Mouse (Mus musculus): ENCODE data around the gene Tubgcp4. TPM values are rescaled to one million over a fixed set of nuclear protein-coding genes. Genes with fewer than 3 reads are reported as not detected.

Gene Tubgcp4
- polyA plus RNA-seq, 1 experiment from 2014 or later: 32.4 TPM

DNA sequence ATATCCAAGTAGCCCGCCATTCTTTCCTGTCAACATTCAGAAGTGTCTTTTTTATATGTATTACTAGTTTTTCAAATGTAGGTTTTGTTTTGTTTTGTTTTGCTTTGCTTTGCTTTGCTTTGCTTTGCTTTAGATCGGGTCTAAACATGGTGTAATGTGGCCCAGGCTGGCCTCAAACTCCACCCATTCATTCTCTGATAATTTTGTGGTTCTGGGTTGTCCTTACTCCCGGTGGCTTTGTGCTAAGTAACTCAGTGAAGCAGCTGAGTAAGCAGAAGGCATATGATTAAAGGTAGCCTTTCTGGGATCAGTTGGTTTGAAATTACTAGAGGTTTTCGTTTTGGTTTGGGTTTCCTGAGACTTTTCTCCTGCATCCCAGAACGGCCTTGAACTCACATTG lies 20.8 kb upstream of the Tubgcp4 start:
- Histone ChIP-seq H3K27me3 (replicated peaks) (no peaks in the 10 kb centered on the region), H3K9ac (no peak overlapping the region), H3K4me2 (no peak overlapping the region), H3K4me1 (no peaks in the 10 kb centered on the region), H3K9me3 (no peaks in the 10 kb centered on the region), H3K36me3 (peaks cover 64% of the 10 kb centered on the region), H3K4me3 (no peak overlapping the region), H3K27ac (replicated peaks) (no peak overlapping the region)
- no peak for ATAC-seq (ENCODE audit: extremely low read depth, insufficient number of reproducible peaks, low FRiP score, low TSS enrichment)
- 78% methylated on average over 5 of the region's 5 CpGs for WGBS

DNA sequence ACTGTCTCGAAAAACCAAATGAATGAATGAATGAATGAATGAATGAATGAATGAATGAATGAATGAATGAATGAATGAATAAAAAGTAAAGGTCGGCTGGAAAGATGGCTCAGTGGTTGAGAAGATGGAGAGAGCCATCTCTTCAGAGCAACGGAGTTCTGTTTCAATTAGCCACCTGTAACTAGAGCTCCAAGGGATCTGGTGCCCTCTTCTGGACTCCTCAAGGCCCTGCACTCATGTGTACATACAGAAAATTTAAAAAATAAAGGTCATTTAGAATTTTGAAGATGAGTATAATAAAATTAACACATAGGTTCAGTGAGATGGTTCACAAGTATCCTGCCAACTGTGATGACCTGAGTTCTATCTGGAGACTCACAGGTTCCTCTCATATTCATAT lies 17.4 kb upstream of the Tubgcp4 start:
- Histone ChIP-seq H3K4me3 (no peak overlapping the region), H3K4me2 (no peak overlapping the region), H3K27me3 (replicated peaks) (no peaks in the 10 kb centered on the region), H3K36me3 (peaks cover 61% of the 10 kb centered on the region), H3K9me3 (no peaks in the 10 kb centered on the region), H3K4me1 (no peaks in the 10 kb centered on the region), H3K9ac (no peak overlapping the region), H3K27ac (replicated peaks) (no peak overlapping the region)
- 79% methylated on average over 3 of the region's 3 CpGs for WGBS
- ATAC-seq (ENCODE audit: extremely low read depth, insufficient number of reproducible peaks, low FRiP score, low TSS enrichment): no peak

DNA sequence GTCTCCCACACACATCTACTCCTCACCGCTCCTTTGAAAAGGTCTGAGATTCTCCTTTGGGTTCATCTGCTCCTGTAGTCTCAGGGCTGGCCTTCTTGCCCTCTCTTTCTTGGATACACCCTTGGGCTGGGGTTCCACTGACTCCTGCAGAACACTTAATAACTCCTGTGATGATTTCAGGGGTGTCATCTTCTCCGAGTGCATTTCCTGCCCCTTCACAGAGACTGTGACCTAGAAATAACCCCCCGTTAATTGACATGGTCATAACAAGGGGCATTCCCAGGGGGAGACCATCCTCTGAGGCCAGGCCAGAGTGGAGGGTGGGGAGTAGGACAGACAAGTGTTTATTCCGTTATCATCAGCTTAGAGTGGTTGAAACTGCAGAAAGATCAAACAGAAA lies 1.3 kb upstream of the Tubgcp4 start:
- no peak overlapping the region for H3K27ac ChIP-seq (replicated peaks)
- H3K4me3 ChIP-seq: peak overlapping the region; percentile 71
- H3K9me3 ChIP-seq: no peaks in the 10 kb centered on the region
- H3K4me2 ChIP-seq: peak overlapping the region; percentile 96
- H3K27me3 ChIP-seq (replicated peaks): no peaks in the 10 kb centered on the region
- H3K4me1 ChIP-seq: peaks cover 27% of the 10 kb centered on the region
- 45% methylated on average over 4 of the region's 4 CpGs for WGBS
- no peak for ATAC-seq (ENCODE audit: extremely low read depth, insufficient number of reproducible peaks, low FRiP score, low TSS enrichment)
- H3K36me3 ChIP-seq: peaks cover 42% of the 10 kb centered on the region
- peak overlapping the region; percentile 94 for H3K9ac ChIP-seq

DNA sequence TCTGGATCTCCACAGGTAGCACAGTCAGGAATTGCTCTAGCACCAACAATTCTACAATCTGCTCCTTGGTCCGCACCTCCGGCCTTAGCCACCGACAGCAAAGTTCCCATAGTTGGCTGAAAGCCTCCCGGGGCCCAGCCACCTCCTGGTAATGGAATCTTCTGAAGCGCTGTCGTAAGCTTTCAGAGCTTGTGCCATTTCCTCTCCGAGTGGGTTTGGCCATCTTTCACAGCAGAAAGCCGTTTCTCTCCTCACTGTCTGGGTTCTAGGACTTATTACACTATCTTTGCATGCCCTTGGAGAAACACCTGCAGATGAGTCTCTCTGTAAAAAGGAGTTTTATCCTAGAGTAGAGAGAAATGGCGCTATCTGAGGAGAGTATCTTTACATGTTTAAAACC lies 552 bp upstream of the Tubgcp4 start:
- Histone ChIP-seq H3K4me2 (peak overlapping the region; percentile 96), H3K9me3 (no peaks in the 10 kb centered on the region), H3K27me3 (replicated peaks) (no peaks in the 10 kb centered on the region), H3K4me1 (peaks cover 27% of the 10 kb centered on the region), H3K4me3 (peak overlapping the region; percentile 71), H3K36me3 (peaks cover 42% of the 10 kb centered on the region), H3K27ac (replicated peaks) (peak overlapping the region; percentile 92), H3K9ac (peak overlapping the region; percentile 94)
- WGBS: 6% methylated on average over 9 of the region's 9 CpGs
- ATAC-seq (ENCODE audit: extremely low read depth, insufficient number of reproducible peaks, low FRiP score, low TSS enrichment): no peak

DNA sequence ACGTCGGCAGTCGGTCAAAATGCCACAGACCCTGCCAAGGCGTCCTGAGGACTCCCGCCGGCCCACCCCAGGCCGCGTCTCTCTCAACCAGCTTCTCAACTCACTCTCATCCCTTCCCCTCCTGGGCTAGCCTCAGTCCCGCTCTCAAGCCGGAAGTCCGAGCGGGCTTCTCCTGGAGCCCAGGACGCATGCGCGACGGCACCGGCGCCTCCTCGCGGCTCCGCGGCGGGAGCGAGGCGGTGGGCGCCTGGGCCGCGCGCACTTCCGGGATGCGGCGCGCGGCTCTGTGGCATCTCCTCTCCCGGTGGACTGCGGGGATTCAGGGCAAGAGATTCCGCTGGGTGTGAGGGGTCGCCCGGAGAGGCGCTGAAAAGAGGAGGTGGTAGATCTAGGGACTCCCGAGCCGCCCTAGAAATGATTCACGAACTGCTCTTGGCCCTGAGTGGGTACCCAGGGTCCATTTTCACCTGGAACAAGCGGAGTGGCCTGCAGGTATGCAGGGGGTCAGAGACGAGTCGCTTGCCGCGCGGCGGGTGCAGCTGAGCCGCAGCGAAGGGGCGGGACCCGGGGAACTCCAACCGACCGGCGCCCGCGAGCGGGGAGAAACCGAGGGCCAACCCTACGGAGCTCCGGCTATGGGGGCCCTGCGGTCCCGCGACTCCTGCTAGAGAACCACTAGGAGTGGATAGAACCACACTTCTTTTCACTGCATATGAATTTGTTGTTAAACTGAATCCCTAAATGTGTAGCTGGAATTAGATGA lies 707 bp downstream of the Tubgcp4 start, which contains the start of gene Zscan29:
Gene Zscan29, minus strand, starts transcription at position 146 of the 763 bp plus-strand sequence.
- H3K4me1 ChIP-seq: peaks cover 27% of the 10 kb centered on the region
- H3K9me3 ChIP-seq: no peaks in the 10 kb centered on the region
- H3K27ac ChIP-seq (replicated peaks): peak within 1 kb of the TSS; percentile 92
- peak within 1 kb of the TSS; percentile 94 for H3K9ac ChIP-seq
- WGBS: under 1% methylated on average over 64 of the region's 66 CpGs
- H3K4me3 ChIP-seq: peak within 1 kb of the TSS; percentile 71
- H3K4me2 ChIP-seq: peak within 1 kb of the TSS; percentile 96
- no peaks in the 10 kb centered on the region for H3K27me3 ChIP-seq (replicated peaks)
- ATAC-seq (ENCODE audit: extremely low read depth, insufficient number of reproducible peaks, low FRiP score, low TSS enrichment): peak; percentile 83
- H3K36me3 ChIP-seq: peaks cover 45% of the 10 kb centered on the region

DNA sequence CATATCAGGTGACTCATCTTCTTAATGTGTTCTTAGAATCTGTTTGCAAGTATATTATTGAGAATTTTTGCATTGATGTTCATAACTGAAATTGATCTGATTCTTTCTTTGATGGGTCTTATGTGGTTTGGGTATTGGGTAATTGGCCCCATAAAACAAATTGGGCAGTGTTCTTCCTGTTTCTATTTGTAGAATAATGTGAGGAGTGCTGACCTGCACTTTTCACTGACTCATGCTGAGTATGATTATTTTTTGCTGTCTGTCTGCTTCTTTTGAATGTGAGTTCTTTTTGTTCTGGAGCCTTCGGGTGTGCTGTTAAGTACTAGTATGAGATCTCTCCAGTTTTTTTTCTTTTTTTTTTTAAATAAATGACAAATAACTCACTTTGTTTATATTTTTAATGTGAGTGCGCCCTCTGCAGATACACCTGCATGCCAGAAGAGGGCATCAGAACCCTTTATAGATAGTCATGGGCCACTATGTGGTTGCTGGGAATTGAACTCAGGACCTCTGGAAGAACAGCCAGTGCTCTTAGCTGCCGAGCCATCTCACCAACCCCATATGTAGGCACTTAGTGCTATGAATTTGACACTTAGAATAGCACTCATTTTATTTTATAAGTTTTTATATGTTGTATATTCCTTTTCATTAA lies 8.5 kb downstream of the Tubgcp4 start:
- WGBS: 88% methylated on average over 3 of the region's 3 CpGs
- peaks cover 88% of the 10 kb centered on the region for H3K36me3 ChIP-seq
- no peak overlapping the region for H3K4me2 ChIP-seq
- H3K4me1 ChIP-seq: no peaks in the 10 kb centered on the region
- H3K4me3 ChIP-seq: no peak overlapping the region
- no peak overlapping the region for H3K27ac ChIP-seq (replicated peaks)
- H3K27me3 ChIP-seq (replicated peaks): no peaks in the 10 kb centered on the region
- no peak overlapping the region for H3K9ac ChIP-seq
- ATAC-seq (ENCODE audit: extremely low read depth, insufficient number of reproducible peaks, low FRiP score, low TSS enrichment): no peak
- H3K9me3 ChIP-seq: no peaks in the 10 kb centered on the region

DNA sequence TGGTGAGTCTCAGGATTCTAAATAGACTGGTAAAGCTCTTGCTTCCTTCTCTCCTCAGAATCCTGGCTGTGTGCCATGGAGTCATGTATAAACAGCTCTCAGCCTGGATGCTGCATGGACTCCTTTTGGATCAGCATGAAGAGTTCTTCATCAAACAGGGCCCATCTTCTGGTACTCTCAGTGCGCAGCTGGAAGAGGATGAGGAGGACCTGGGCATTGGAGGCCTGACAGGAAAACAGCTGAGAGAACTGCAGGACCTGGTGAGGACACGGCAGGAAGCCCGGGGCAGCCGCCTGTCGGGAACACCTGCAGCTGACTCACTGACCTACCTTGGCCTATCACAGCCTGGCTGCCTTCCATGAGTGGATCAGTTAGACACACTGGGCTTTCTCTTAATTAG lies 13.0 kb downstream of the Tubgcp4 start:
- WGBS: 85% methylated on average over 5 of the region's 5 CpGs

DNA sequence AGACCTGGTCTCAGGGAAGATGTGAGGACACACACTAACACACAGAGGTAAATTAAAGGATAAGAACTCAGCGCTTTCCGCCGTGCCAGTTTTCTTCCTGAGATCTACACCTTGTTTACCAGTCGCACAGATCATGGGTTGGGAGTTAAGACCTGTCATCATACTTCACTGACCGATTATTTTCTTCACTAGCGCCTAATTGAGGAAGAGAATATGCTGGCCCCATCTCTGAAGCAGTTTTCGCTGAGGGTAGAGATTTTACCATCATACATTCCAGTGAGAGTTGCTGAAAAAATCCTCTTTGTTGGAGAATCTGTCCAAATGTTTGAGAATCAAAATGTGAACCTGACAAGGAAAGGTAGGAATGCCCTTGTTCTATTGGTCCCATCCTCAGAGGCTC lies 13.7 kb downstream of the Tubgcp4 start:
- 91% methylated on average over 7 of the region's 7 CpGs for WGBS
- Histone ChIP-seq H3K27me3 (replicated peaks) (no peaks in the 10 kb centered on the region), H3K4me3 (no peak overlapping the region), H3K9ac (no peak overlapping the region), H3K4me2 (no peak overlapping the region), H3K36me3 (peaks cover 87% of the 10 kb centered on the region), H3K4me1 (no peaks in the 10 kb centered on the region), H3K9me3 (no peaks in the 10 kb centered on the region), H3K27ac (replicated peaks) (no peak overlapping the region)
- ATAC-seq (ENCODE audit: extremely low read depth, insufficient number of reproducible peaks, low FRiP score, low TSS enrichment): no peak

More for the DNA sequence above, 13.0 kb downstream of the Tubgcp4 start:
- no peak overlapping the region for H3K4me3 ChIP-seq
- no peak overlapping the region for H3K4me2 ChIP-seq
- H3K27me3 ChIP-seq (replicated peaks): no peaks in the 10 kb centered on the region
- H3K4me1 ChIP-seq: no peaks in the 10 kb centered on the region
- peaks cover 87% of the 10 kb centered on the region for H3K36me3 ChIP-seq
- ATAC-seq (ENCODE audit: extremely low read depth, insufficient number of reproducible peaks, low FRiP score, low TSS enrichment): no peak
- no peaks in the 10 kb centered on the region for H3K9me3 ChIP-seq
- no peak overlapping the region for H3K9ac ChIP-seq
- H3K27ac ChIP-seq (replicated peaks): no peak overlapping the region

DNA sequence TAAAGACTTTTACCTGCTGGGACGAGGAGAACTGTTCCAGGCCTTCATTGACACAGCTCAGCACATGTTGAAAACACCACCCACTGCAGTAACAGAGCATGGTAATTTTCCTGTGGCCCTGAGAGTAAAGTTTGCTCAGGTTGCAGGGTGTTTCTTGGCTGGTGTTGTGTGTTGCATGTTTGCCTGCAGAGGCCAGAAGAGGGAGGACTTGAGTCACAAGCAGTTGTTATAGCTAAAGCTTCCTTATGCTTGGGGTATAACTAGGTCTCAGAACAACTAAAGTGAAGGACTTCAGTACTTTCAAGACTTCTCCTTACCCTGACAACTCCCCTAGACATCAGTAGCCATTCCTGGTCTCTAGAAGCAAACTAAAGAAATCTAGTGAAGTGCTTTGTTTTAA lies 18.1 kb downstream of the Tubgcp4 start:
- ATAC-seq (ENCODE audit: extremely low read depth, insufficient number of reproducible peaks, low FRiP score, low TSS enrichment): no peak
- Histone ChIP-seq H3K27me3 (replicated peaks) (no peaks in the 10 kb centered on the region), H3K9ac (no peak overlapping the region), H3K4me1 (0 out of 2 replicates have a peak, but pooled peaks cover 2% of the 10 kb centered on the region), H3K9me3 (no peaks in the 10 kb centered on the region), H3K4me2 (no peak overlapping the region), H3K36me3 (peaks cover 96% of the 10 kb centered on the region), H3K27ac (replicated peaks) (no peak overlapping the region), H3K4me3 (no peak overlapping the region)
- 65% methylated on average over 1 of the region's 1 CpGs for whole genome bisulfite sequencing

DNA sequence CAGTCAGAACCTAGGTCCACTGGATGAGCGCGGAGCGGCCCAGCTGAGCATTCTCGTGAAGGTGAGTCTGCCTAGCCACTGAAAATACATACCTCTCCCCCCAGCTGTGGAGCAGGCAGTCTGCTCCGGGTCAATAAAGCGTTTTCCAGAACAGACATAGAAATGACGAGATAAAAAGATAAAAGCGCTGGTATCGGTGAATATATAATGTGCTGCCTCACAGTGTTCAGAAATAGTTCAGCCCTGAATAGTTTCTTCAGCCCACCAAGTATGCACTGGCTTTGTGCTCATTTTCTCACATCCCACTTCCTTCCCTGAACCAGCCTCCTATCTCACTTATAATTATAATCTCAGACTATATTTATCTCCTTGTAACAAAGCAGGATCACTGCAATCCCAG lies 25.0 kb downstream of the Tubgcp4 start:
- 85% methylated on average over 9 of the region's 9 CpGs for WGBS
- Histone ChIP-seq H3K36me3 (peaks cover 98% of the 10 kb centered on the region), H3K9me3 (no peaks in the 10 kb centered on the region), H3K9ac (no peak overlapping the region), H3K27ac (replicated peaks) (no peak overlapping the region), H3K4me3 (no peak overlapping the region), H3K27me3 (replicated peaks) (no peaks in the 10 kb centered on the region), H3K4me1 (0 out of 2 replicates have a peak, but pooled peaks cover 4% of the 10 kb centered on the region), H3K4me2 (no peak overlapping the region)
- no peak for ATAC-seq (ENCODE audit: extremely low read depth, insufficient number of reproducible peaks, low FRiP score, low TSS enrichment)

DNA sequence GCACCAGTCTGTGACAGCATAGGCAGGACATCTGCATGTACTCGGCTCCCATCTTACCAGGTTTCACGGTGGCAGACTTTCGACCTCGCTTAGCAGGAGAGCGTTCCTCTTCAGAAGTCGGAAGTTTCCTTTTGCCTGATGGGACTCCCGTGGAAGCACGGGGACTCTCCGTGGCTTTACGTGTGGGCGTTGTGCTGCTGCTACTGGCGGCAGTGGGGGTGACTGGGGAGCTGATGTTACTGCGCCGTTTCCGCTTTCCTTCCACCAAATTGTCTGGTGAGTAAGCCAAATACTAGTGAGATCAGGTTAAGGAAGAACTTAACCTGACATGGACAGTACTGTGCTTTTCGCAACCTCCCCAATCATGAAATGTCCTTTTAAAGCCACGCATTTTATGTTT lies 33.8 kb downstream of the Tubgcp4 start:
- no peaks in the 10 kb centered on the region for H3K9me3 ChIP-seq
- no peak overlapping the region for H3K4me2 ChIP-seq
- no peak overlapping the region for H3K9ac ChIP-seq
- WGBS: 93% methylated on average over 17 of the region's 17 CpGs
- H3K36me3 ChIP-seq: peaks cover 99% of the 10 kb centered on the region
- no peaks in the 10 kb centered on the region for H3K27me3 ChIP-seq (replicated peaks)
- ATAC-seq (ENCODE audit: extremely low read depth, insufficient number of reproducible peaks, low FRiP score, low TSS enrichment): no peak
- H3K27ac ChIP-seq (replicated peaks): no peak overlapping the region
- H3K4me1 ChIP-seq: no peaks in the 10 kb centered on the region
- no peak overlapping the region for H3K4me3 ChIP-seq

DNA sequence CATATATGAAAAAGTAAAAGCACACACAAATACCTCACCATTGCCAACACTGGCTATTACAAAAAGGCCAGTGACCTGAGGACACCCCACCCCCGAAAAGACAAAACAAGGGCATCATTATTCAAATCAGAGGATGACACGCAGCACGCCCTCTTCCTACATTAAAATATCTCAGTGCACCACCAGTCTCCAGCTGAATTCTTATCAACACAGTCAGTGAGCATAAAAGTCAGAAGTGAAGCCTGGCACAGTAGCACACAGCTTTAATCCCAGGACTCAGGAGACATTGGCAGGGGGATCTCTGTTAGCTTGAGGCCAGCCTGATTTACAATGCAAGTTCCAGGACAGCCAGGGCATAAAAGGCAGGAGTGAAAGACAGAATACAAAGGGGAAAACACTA lies 36.1 kb downstream of the Tubgcp4 start:
- no peak overlapping the region for H3K4me2 ChIP-seq
- peaks cover 97% of the 10 kb centered on the region for H3K36me3 ChIP-seq
- no peak for ATAC-seq (ENCODE audit: extremely low read depth, insufficient number of reproducible peaks, low FRiP score, low TSS enrichment)
- H3K27ac ChIP-seq (replicated peaks): no peak overlapping the region
- no peak overlapping the region for H3K9ac ChIP-seq
- no peaks in the 10 kb centered on the region for H3K4me1 ChIP-seq
- no peaks in the 10 kb centered on the region for H3K27me3 ChIP-seq (replicated peaks)
- H3K9me3 ChIP-seq: no peaks in the 10 kb centered on the region
- 84% methylated on average over 3 of the region's 3 CpGs for WGBS
- no peak overlapping the region for H3K4me3 ChIP-seq

All from heart, embryonic 13.5 days (tissue).